Mouse (Mus musculus) midbrain, embryonic 10.5 days (tissue): ENCODE data around the gene Tsc1. TPM values are rescaled to one million over a fixed set of nuclear protein-coding genes. Genes with fewer than 3 reads are reported as not detected.
A peak's percentile ranks its signal among the peaks of the same experiment; 100 is the strongest.

Source experiments
- DNase-seq: peaks from one replicate; pipeline ENCODE4 v3.0.0-alpha.2; 2017; ENCODE audit warnings: low spot score
- H3K27ac ChIP-seq: fragments of 300-500 bp; sonication (generic); replicated peaks from 2 replicates; pipeline ENCODE4 v1.5.1; 2016; ENCODE audit warnings: mild to moderate bottlenecking
- H3K27me3 ChIP-seq: fragments of 300-500 bp; sonication (generic); 2 replicates; pipeline ENCODE4 v1.6.1; 2016; ENCODE audit warnings: low read depth, mild to moderate bottlenecking; ENCODE audit not compliant: poor library complexity, severe bottlenecking
- H3K36me3 ChIP-seq: fragments of 300-500 bp; sonication (generic); 2 replicates; pipeline ENCODE4 v1.6.1; 2016; ENCODE audit warnings: mild to moderate bottlenecking, moderate library complexity
- H3K4me1 ChIP-seq: fragments of 300-500 bp; sonication (generic); 2 replicates; pipeline ENCODE4 v1.6.1; 2016
- H3K4me3 ChIP-seq: fragments of 300-500 bp; sonication (generic); 2 replicates; pipeline ENCODE4 v1.5.1; 2016; ENCODE audit warnings: mild to moderate bottlenecking, moderate library complexity
- H3K9me3 ChIP-seq: fragments of 300-500 bp; sonication (generic); replicated peaks from 2 replicates; pipeline ENCODE4 v1.6.1; 2016; ENCODE audit warnings: mild to moderate bottlenecking
- WGBS: fragments of 180-500 bp; shearing (Covaris S2); methylation state at CpG from one replicate; pipeline ENCODE4 v1.1.7; 2016; 5-methylcytosine and 5-hydroxymethylcytosine counted together
- polyA plus RNA-seq: library from polyadenylated mRNA; unstranded; fragments of >200 nt; fragmentation: Nextera tagmentation; extraction: Ambion mirVana; gene quantifications from 2 replicates; pipeline ENCODE4 v1.2.1, GENCODE M21; 2016

Tsc1 gene
- polyA plus RNA-seq, 1 experiment from 2014 or later: 21.7 TPM

- WGBS: 90% methylated on average over 4 of the region's 4 CpGs
Measured at GRCm38 (mm10) chr2:28681718-28682117, 40.7 kb downstream of the Tsc1 start.

GRCm38 (mm10) chr2:28685895-28686294, 44.9 kb downstream of the Tsc1 start:
- no peak overlapping the region for H3K27ac ChIP-seq
- peaks cover 82% of the 10 kb centered on the region for H3K36me3 ChIP-seq
- 93% methylated on average over 7 of the region's 7 CpGs for WGBS
- H3K27me3 ChIP-seq: no peaks in the 10 kb centered on the region
- peaks cover 6% of the 10 kb centered on the region; the same call in 1 of the 2 replicates for H3K4me1 ChIP-seq
- no peak for DNase-seq
- H3K4me3 ChIP-seq: no peak overlapping the region
- no peaks in the 10 kb centered on the region for H3K9me3 ChIP-seq

More at GRCm38 (mm10) chr2:28681718-28682117, 40.7 kb downstream of the Tsc1 start:
- Histone ChIP-seq H3K27me3 (no peaks in the 10 kb centered on the region), H3K4me1 (no peaks in the 10 kb centered on the region), H3K9me3 (no peaks in the 10 kb centered on the region), H3K27ac (no peak overlapping the region), H3K4me3 (no peak overlapping the region), H3K36me3 (peaks cover 100% of the 10 kb centered on the region)
- no peak for DNase-seq

- Histone ChIP-seq H3K27me3 (no peaks in the 10 kb centered on the region), H3K4me1 (peaks cover 6% of the 10 kb centered on the region; the same call in 1 of the 2 replicates), H3K4me3 (no peak overlapping the region), H3K36me3 (peaks cover 57% of the 10 kb centered on the region), H3K27ac (no peak overlapping the region), H3K9me3 (no peaks in the 10 kb centered on the region)
- whole genome bisulfite sequencing: 44% methylated on average over 3 of the region's 3 CpGs
- peak; percentile 30 for DNase-seq
Measured at GRCm38 (mm10) chr2:28688431-28688830, 47.4 kb downstream of the Tsc1 start.

GRCm38 (mm10) chr2:28692692-28693091, 51.7 kb downstream of the Tsc1 start:
- Histone ChIP-seq H3K4me3 (no peak overlapping the region), H3K27ac (no peak overlapping the region), H3K9me3 (no peaks in the 10 kb centered on the region), H3K4me1 (peaks cover 8% of the 10 kb centered on the region; the same call in 1 of the 2 replicates), H3K36me3 (peaks cover 14% of the 10 kb centered on the region), H3K27me3 (0 out of 2 replicates have a peak, but pooled peaks cover under 1% of the 10 kb centered on the region)
- no peak for DNase-seq
- WGBS: 74% methylated on average over 9 of the region's 9 CpGs

GRCm38 (mm10) chr2:28698566-28698965, 57.5 kb downstream of the Tsc1 start:
- H3K27me3 ChIP-seq: peaks cover 21% of the 10 kb centered on the region
- no peak overlapping the region for H3K27ac ChIP-seq
- H3K9me3 ChIP-seq: no peaks in the 10 kb centered on the region
- H3K4me3 ChIP-seq: no peak overlapping the region
- DNase-seq: no peak
- peaks cover 45% of the 10 kb centered on the region for H3K4me1 ChIP-seq
- 77% methylated on average over 5 of the region's 5 CpGs for WGBS
- H3K36me3 ChIP-seq: no peaks in the 10 kb centered on the region

- Histone ChIP-seq H3K4me1 (peaks cover 45% of the 10 kb centered on the region), H3K27ac (peak within 1 kb of the TSS; percentile 85)
- 2% methylated on average over 53 of the region's 53 CpGs for WGBS
Measured at GRCm38 (mm10) chr2:28699361-28700335, 58.6 kb downstream of the Tsc1 start, which contains the start of the genes Spaca9 and Ak8. Gene Spaca9 (minus strand): TSS chr2:28699727. Gene Ak8 (plus strand): TSS chr2:28700164.

GRCm38 (mm10) chr2:28701646-28702262, 60.7 kb downstream of the Tsc1 start:
- Histone ChIP-seq H3K36me3 (no peaks in the 10 kb centered on the region), H3K27me3 (peaks cover 21% of the 10 kb centered on the region), H3K4me1 (peaks cover 50% of the 10 kb centered on the region), H3K9me3 (no peaks in the 10 kb centered on the region), H3K27ac (no peak overlapping the region), H3K4me3 (no peak overlapping the region)
- DNase-seq: no peak
- WGBS: 74% methylated on average over 8 of the region's 8 CpGs

More at GRCm38 (mm10) chr2:28699361-28700335, 58.6 kb downstream of the Tsc1 start, which contains the start of the genes Spaca9 and Ak8:
- peaks cover 21% of the 10 kb centered on the region for H3K27me3 ChIP-seq
- no peaks in the 10 kb centered on the region for H3K9me3 ChIP-seq
- peak within 1 kb of the TSS; percentile 79 for H3K4me3 ChIP-seq
- no peaks in the 10 kb centered on the region for H3K36me3 ChIP-seq
- peak; percentile 86 for DNase-seq

- Histone ChIP-seq H3K27me3 (peaks cover under 1% of the 10 kb centered on the region; the same call in 1 of the 2 replicates), H3K9me3 (no peaks in the 10 kb centered on the region), H3K36me3 (no peaks in the 10 kb centered on the region), H3K4me1 (peaks cover 22% of the 10 kb centered on the region), H3K27ac (no peak overlapping the region), H3K4me3 (no peak overlapping the region)
- WGBS: 76% methylated on average over 8 of the region's 8 CpGs
- DNase-seq: no peak
Measured at GRCm38 (mm10) chr2:28706106-28706636, 65.1 kb downstream of the Tsc1 start.

- no peak for DNase-seq
- Histone ChIP-seq H3K36me3 (no peaks in the 10 kb centered on the region), H3K4me1 (peaks cover 23% of the 10 kb centered on the region), H3K4me3 (no peak overlapping the region), H3K27me3 (no peaks in the 10 kb centered on the region), H3K9me3 (no peaks in the 10 kb centered on the region), H3K27ac (no peak overlapping the region)
- WGBS: 81% methylated on average over 6 of the region's 6 CpGs
Measured at GRCm38 (mm10) chr2:28706787-28707186, 65.8 kb downstream of the Tsc1 start.

GRCm38 (mm10) chr2:28713036-28713435, 72.0 kb downstream of the Tsc1 start:
- Histone ChIP-seq H3K4me1 (peaks cover 9% of the 10 kb centered on the region), H3K4me3 (no peak overlapping the region), H3K27me3 (peaks cover 4% of the 10 kb centered on the region; the same call in 1 of the 2 replicates), H3K36me3 (no peaks in the 10 kb centered on the region), H3K9me3 (no peaks in the 10 kb centered on the region), H3K27ac (0 out of 2 replicates have a peak overlapping the region, but pooled peaks have one; percentile 38)
- WGBS: 85% methylated on average over 8 of the region's 8 CpGs
- DNase-seq: no peak

GRCm38 (mm10) chr2:28722419-28722818, 81.4 kb downstream of the Tsc1 start:
- no peak for DNase-seq
- Histone ChIP-seq H3K27me3 (no peaks in the 10 kb centered on the region), H3K9me3 (no peaks in the 10 kb centered on the region), H3K4me1 (peaks cover 24% of the 10 kb centered on the region), H3K27ac (no peak overlapping the region), H3K36me3 (no peaks in the 10 kb centered on the region), H3K4me3 (no peak overlapping the region)
- WGBS: 92% methylated on average over 8 of the region's 8 CpGs

GRCm38 (mm10) chr2:28723912-28724311, 82.9 kb downstream of the Tsc1 start:
- Histone ChIP-seq H3K4me3 (no peak overlapping the region), H3K9me3 (no peaks in the 10 kb centered on the region), H3K4me1 (peaks cover 32% of the 10 kb centered on the region), H3K27ac (no peak overlapping the region), H3K27me3 (peaks cover 10% of the 10 kb centered on the region; the same call in 1 of the 2 replicates), H3K36me3 (no peaks in the 10 kb centered on the region)
- DNase-seq: no peak
- WGBS: 70% methylated on average over 9 of the region's 9 CpGs
